Mouse (Mus musculus): ENCODE data around the gene Creb3l2. TPM values are rescaled to one million over a fixed set of nuclear protein-coding genes. Genes with fewer than 3 reads are reported as not detected.
"Not testable (repeated sequence)": the region's sequence is repeated elsewhere in the genome, so short reads cannot be mapped to it uniquely, and the experiment has no call there.

Gene Creb3l2
- 10 to 100 TPM in 1 of 2 experiments, 1 to 10 TPM in 1; 8.8 to 10.3 TPM for total RNA-seq (2021)

DNA sequence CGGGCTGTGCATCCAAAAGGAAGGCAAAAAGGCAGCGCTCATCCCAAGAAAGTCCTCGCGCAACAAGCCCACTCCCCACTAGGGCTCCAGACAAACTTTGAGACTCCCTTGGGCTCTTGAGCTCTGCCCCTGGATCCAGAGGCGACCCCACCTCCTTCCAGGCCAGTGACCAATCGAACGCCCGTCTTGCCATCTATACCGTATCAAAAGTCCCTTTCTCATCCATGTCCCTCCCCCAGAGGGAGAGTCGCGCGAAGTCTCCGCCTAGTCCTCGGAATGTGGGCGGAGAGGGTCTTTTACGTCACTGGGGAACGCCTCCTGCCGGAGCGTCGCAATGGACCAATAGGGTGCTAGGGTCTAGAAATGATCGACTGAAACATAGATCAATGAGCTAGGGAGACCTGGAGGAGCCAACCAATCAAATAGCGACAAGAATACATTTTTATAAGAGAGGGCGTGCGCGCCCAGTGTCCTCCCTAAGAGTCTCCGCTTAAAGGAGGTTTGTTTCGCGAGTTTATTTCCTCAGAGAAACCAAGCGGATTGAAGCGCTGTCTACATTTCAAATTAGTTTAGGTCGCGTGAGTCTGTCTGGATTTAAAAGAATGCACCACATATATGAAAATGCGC, at the start of gene Creb3l2:
Gene Creb3l2 (minus strand): TSS at position 106 of the 627 bp plus-strand sequence.
- DNase-seq (ENCODE audit: extremely low spot score in 1 of 2, low spot score in 1 of 2) = peak; percentile 75 to 81

DNA sequence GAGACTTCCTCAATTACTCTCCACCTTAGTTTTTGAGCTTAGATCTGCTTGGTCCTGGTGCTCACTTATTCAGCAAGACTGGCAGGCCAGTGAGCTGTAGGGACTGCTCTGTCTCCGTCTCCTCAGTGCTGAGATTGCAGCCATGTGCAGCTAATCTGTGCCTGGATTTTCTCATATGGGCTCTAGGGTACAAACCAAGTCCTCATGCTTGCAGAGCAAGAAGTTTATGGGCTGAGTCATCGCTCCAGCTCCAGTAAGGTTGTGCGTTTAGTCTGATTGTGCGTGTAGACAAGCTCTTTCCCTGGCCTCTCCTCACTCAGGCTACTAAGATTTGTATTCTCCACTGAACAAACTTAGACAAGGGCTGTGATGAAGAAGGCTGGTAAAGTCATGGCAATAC, 44.6 kb upstream of the Creb3l2 start:
- no peak for DNase-seq (ENCODE audit: extremely low spot score in 1 of 2, low spot score in 1 of 2)

DNA sequence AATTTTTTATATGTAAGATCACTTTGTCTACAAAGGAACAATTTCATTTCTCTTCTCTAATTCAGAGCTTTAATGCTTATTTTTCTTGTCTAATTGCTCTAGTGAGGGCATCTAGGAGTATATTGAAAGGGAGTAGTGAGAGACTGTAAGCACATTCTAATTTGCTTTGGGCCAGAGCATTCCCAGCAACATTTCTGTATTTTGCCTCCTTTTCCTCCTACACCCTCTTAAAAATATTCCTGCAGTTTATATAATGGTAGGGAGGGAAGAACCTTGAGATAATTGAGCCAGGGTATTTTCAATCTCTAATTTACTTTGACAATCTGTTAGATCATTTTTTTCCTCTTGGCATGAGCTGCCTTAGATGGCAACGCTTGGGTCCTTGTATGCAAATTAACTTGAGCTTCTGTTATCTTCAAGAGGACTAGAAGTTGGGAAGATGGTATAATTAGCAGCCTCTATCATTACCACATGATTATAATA, 42.7 kb upstream of the Creb3l2 start:
- no peak for DNase-seq (ENCODE audit: extremely low spot score in 1 of 2, low spot score in 1 of 2)

DNA sequence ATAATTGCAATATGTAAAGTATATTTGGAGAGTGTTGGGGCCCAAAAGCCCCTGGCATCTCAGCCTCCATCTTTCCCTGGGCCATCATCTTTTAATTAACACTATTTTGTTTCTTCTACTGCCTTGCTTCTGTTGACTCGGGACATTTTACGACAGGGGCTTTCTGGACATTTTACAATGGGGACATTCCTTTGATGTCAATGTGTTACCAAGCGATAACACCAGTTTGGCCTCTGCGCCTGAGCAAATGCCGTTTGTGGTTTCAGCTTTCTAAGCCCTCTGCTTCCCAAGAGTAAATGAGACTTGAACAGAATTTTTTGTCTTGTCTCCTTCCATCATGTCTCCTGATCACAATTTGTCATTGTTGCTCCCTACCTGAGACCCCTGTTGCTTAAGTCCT, 41.3 kb upstream of the Creb3l2 start:
- no peak for DNase-seq (ENCODE audit: extremely low spot score in 1 of 2, low spot score in 1 of 2)

DNA sequence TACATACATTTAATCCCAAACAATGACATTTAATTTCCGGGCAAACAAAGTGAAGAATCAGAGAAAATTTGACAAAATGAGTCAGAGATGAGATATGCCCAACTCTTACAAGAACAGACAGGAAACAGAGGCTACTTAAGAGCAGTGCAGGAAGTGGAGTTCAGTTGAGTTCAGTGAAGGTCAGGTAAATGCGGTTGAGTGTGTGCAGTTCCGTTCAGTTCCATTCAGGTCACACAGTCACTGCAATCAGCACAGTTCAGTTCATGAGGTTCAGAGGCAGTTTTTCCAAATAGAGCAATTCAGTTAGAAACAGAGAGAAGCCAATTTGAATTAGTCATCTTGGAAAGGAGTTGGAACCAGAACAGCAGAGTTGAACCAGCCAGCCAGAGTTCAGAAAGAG, 39.2 kb upstream of the Creb3l2 start:
- DNase-seq (ENCODE audit: extremely low spot score in 1 of 2, low spot score in 1 of 2) = no peak

DNA sequence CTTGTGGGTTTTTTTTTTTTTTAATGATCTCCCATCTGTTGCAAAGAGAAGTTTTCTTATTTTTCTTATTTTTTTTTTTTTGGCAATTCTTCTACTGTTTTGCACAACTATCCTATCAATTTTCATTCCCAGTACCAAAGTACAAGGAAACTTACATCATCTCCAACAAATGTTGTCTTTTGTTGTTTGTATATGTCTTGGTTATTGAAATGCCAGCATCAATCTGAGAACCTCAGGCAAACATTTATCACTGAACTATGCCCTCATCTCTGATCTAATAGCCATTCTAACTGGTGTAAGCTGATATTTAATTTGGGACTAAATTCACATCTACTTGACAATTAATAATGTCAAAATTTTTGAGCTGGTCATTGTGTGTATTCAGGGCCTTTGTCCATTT, 38.1 kb upstream of the Creb3l2 start:
- no peak for DNase-seq (ENCODE audit: extremely low spot score in 1 of 2, low spot score in 1 of 2)

DNA sequence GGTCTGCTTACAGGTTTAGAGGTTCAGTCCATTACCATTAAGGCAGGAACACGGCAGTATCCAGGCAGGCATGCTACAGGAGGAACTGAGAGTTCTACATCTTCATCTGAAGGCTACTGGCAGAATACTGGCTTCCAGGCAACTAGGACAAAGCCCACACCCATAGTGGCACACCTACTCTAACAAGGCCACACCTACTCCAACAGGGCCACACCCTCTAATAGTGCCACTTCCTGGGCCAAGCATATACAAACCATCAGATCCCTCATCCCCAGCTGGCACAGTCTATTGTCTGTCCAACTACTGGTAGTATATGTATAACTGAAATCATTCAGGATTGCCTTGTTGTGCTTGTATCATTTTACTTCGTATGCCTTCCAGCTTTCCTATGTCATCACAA, 36.5 kb upstream of the Creb3l2 start:
- DNase-seq (ENCODE audit: extremely low spot score in 1 of 2, low spot score in 1 of 2) = no peak

DNA sequence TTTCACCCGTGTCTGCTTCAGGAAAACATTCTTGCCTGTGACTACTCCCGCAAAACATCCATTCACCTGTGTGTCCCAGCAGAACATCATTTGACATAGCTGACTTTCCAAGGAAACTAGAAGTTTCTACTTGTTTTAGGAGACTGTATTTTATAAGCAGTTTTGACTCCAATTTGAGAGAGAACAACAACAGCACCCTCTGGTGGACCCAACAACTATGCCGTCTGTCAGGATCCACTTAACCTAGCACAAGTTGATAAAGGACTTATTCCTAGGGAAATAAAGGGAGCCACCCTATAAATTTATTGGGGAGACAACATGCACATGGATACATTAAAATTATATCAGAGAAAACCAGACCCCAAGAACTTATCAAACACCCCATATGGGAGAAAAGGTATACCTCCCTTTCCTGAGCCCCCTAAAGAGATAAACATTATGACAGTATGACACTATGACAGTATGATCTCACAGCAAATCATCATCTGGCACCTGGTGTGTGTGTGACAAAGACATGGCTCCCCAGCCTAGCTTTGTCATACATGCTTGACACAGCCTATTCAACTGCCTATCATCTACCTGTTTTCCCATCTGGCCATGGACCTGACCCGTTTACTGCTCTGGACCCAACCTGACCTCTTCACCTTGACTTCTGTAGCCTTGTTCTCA, 31.9 kb upstream of the Creb3l2 start:
- DNase-seq (ENCODE audit: extremely low spot score in 1 of 2, low spot score in 1 of 2) = peak in 1 of 2 experiments; percentile 38

DNA sequence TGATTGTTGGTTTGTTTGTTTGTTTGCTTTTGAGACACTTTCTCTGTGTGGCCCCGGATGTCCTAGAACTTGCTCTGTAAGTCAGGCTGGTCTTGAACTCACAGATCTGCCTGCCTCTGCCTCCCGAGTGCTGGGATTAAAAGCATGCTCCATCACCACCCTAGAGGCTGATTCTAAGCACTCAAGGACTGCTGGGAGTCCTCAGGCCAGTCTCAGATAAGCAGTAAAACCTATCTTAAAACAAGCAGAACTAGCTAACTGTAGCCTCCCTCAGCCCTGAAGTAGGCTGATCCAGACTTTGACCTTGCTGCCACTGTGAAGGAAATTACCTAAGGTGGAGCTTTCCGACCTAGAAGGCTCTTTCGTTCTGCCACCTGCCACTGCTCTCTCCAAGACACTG, 28.3 kb upstream of the Creb3l2 start:
- DNase-seq (ENCODE audit: extremely low spot score in 1 of 2, low spot score in 1 of 2) = no peak

DNA sequence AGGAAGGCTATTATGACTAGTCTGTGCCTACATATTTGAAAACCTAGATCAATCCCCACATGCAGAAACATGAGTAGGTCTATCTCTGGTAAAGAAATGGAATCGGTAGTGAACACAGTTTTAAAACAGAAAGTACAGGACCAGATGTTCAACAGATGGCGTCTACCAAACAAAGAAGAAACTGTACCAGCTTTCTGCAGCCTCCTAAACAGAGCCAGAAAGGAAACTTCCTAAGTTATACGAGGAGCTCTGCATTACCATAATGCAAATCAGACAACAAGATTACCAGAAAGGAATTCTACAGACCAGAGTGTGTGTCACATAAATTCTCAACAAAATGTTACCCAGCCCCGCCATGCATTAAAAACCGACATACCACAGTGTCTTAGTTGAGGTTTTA, 23.9 kb upstream of the Creb3l2 start:
- no peak for DNase-seq (ENCODE audit: extremely low spot score in 1 of 2, low spot score in 1 of 2)

DNA sequence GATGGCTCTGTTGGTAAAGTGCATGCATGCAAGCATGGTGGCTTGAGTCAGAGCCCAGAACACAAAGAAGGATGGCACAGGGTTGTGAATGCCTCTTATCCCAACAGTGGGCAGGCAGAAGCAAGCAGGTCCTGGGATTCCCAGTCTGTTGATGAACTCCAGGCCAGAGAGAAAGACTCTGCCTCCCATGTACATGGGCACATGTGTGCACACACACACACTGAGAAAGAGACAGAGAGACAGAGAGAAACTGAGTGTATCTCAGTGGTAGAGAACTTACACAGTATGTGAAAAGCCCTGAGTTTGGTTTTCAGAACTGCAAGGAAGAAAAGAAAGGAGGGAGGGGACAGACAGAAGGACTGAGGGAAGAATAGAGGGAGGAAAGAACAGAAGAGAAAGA, 23.4 kb upstream of the Creb3l2 start:
- DNase-seq (ENCODE audit: extremely low spot score in 1 of 2, low spot score in 1 of 2) = no peak

DNA sequence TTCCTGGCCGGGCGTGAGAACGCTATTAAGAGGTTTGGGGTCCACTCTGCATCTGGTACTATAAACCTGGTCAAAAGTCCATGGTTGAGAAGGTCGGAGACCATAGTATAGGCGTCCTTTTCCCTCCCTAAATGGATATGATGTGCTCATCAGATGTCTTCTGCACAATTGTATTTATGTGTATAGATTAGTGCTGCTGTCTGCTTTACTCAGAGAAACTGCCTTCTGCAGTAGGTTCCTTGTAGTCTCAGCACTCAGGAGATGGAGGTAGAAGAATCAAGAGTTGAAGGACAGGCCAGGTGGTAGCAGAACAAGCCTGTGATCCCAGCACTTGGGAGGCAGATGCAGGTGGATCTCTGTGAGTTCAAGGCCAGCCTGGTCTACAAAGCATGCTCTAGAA, 22.6 kb upstream of the Creb3l2 start:
- no peak for DNase-seq (ENCODE audit: extremely low spot score in 1 of 2, low spot score in 1 of 2)

DNA sequence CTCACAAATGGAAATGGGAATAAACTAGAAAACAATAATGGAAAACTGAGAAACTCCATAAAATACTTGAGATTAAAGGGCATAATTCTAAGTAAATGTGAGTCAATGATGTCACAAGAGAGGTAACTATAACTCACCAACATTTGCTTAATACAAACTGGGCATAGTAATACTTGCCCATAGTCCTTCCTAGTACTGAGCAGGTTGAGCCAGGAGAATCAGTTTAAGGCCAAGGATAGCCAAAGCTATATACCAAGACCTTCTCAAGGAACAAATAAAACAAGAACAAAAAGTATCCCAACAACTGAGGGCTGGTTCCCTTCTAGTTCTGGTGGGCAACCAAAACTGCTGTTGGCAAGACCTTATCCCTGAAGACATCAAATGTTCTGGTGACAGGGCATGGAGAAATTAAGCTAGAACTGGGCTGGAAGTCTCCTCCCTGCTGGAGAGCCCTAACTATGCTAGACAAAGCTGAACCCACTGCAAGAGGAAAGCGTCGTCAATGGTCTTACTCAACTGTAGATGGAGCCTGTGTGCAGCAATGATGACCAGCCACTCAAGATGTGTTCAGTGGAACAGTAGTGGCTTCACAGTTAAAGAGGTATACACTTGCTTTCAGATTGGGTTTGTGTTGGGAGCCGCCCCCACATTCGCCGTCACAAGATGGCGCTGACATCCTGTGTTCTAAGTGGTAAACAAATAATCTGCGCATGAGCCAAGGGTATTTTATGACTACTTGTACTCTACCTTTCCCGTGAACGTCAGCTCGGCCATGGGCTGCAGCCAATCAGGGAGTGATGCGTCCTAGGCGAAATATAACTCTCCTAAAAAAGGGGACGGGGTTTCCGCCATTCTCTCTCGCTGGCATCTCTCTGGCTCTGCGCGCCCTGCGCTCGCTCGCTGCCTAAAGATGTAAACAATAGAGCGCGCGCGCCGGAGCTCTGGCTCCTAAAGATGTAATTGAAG, 21.9 kb upstream of the Creb3l2 start:
- DNase-seq (ENCODE audit: extremely low spot score in 1 of 2, low spot score in 1 of 2) = not testable (repeated sequence)

DNA sequence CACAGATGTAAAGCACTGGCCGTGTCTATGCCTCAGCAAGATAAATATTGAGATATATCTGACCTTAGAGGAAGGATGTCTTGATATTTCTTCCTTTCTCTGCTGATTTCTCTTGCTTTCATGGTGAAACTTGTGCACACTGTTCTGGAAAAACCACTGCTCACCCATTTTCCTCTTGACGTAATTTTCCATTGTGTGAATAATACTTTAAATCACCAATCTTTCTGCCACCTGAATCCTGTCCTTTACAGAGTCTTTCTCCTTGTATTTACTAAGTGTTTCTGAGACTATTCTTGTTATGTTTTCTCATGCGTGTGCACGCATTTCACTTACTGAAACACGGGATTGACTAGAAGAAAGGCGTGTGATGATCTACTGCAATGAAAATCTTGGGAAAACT, 18.7 kb upstream of the Creb3l2 start:
- DNase-seq (ENCODE audit: extremely low spot score in 1 of 2, low spot score in 1 of 2) = no peak

DNA sequence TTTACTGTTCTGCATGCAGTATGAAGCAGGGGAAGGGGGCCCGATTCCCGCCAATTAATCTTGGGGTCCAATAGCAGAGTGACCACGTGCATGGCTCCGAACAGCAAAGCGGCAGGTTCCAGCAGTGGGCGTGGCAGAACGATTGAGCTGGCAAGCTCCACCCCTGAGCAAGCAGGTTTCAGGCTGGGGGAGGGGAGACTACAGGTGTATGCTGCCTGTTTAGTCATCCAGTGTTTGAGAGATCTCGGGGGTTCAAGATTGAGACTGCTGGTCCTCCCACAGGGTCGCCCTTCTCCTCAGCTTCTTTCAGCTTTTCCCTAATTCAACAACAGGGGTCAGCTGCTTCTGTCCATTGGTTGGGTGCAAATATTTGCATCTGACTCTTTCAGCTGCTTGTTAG, 17.7 kb upstream of the Creb3l2 start:
- not testable (repeated sequence) for DNase-seq (ENCODE audit: extremely low spot score in 1 of 2, low spot score in 1 of 2)

DNA sequence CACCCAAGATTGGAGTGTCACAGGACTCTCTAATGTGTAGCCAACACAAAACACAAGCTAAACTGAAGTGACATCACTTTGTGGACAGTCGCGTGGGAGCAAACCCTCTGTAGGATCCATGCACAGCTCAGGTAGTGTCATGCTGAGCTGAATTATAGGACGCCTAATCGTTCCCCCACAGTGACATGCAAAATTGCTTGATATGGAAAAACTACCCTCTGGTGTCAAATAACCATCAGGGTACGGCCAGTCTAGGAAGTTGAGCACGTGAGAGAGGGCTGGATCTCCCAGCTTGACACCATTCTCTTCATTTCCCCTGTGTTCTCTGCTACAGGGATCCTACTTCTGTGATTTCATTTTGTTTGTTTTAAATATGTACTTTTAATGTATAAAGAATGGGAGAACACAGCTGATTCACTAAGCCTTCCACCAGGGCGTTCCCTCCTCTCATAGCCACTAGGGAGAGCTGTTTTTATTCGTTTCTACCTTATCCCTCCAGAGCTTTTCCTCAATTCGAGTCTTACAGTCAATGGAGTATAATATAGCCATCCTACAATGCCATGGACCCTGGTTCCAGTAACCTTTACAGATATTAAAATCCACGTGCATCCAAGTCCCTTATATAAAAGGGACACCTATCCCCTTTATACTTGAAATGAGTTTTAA, 16.2 kb upstream of the Creb3l2 start:
- DNase-seq (ENCODE audit: extremely low spot score in 1 of 2, low spot score in 1 of 2) = no peak

DNA sequence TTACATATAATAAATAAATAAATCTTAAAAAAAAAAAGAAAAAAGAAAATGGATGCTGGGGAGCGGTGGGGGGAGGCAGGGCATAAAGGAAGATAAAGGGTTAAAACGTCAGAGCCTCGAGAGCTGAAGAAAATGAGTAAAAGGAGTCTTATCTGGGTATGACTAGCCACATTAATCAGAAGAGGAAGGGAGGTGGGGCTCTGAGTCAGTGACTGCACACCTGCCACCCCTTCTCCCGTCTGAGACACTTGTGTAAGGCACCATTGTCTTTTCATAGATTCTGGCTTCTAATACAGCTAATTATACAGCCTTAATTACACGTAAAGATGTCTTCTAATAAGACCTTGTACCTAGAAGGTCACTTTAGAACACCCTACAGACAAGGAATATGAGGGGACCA, 13.6 kb upstream of the Creb3l2 start:
- no peak for DNase-seq (ENCODE audit: extremely low spot score in 1 of 2, low spot score in 1 of 2)

DNA sequence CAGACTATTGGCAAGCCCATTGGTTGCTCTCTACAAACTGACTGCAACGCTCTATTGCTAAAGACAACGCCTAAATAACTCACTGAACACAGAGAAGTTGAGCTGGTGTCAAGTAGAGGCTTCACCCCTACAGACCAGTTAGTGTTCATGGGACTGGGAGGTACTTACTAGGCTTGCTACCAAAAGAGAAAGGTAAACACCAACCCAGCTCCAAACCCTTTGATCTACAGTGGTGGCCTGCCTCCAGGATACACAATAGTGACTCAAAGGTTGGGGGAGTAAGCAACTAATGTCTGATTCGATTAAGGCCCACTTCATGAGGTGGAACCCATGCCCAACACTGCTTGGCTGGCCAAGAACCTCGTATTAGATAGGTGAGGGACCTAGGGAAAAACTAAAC, 11.1 kb upstream of the Creb3l2 start:
- no peak for DNase-seq (ENCODE audit: extremely low spot score in 1 of 2, low spot score in 1 of 2)

DNA sequence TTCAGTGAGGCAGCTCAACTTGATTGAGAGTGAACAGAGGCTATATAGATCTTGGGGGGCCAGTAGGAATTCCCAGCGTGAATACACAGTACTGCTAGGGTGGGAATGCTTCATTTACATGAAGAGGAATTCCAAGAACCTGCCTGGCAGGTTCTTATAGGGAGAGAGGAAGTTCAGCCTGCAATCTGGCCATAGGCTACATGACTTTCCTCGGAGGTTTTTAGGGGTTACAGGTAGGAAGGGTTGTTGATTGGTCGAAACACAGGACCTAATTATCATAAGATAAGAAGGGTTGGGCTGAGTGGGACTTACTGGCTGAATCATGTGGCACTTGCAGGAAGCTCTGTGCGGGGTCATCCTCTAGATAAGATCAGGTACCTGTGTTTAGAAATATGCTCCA, 9.7 kb upstream of the Creb3l2 start:
- no peak for DNase-seq (ENCODE audit: extremely low spot score in 1 of 2, low spot score in 1 of 2)

DNA sequence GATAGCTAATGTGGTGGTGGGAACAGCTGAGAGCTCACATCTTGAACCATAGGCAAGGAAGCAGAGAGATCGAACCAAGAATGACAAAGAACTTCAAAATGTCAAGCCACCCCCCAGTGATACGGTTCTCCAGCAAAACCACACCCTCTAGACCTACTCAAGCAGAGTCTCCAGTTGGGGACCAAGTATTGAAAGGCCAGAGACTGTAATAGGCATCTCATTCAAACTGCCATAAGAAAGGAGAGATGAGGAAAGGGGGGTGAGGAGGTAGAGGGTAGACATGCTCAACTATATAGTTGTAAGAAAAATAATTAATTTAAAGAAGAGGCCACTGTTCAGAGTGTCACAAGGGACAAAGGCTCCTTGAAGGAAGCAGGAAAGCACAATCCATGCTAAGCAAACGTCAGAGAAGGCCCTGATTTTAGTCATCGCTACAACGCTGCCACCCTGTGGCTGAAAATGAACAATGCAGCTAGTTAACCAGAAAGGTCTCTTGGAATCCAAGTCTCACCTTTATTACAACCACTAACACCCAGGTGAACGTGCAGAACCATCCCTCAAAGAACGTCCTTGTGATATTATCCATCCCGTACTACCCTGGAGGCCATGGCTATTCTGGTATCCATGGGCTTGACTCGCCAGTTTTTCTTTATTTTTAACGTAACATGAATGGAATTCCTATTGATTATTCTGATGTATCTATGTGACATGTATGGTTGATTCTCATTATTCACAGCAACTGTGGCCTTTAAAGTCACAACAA, 5.9 kb upstream of the Creb3l2 start:
- DNase-seq (ENCODE audit: extremely low spot score in 1 of 2, low spot score in 1 of 2) = peak; percentile 64 to 83

All from layer of hippocampus, postnatal 25 days (tissue).